Mouse (Mus musculus) liver, embryonic 13.5 days (tissue): ENCODE results near the gene Tlr13. TPM values are rescaled to one million over a fixed set of nuclear protein-coding genes. Genes with fewer than 3 reads are reported as not detected.
"Not testable (repeated sequence)": the region's sequence is repeated elsewhere in the genome, so short reads cannot be mapped to it uniquely, and the experiment has no call there.

ENCODE experiments used
- ATAC-seq: fragments of 200-750 bp; cut with Nextera tagmentation; 2 replicates; pipeline ENCODE4 v1.8.0; 2017; ENCODE audit warnings: low read depth, mild to moderate bottlenecking, moderate number of reproducible peaks, moderate library complexity
- DNase-seq: peaks from one replicate; pipeline ENCODE4 v3.0.0; 2022
- H3K27ac ChIP-seq: fragments of 300-500 bp; sonication (generic); 2 replicates; pipeline ENCODE4 v1.5.1; 2015; ENCODE audit warnings: moderate library complexity, mild to moderate bottlenecking, inconsistent platforms
- H3K27me3 ChIP-seq: fragments of 300-500 bp; sonication (generic); 2 replicates; pipeline ENCODE4 v1.6.1; 2015; ENCODE audit warnings: mild to moderate bottlenecking, inconsistent platforms
- H3K36me3 ChIP-seq: fragments of 300-500 bp; sonication (generic); 2 replicates; pipeline ENCODE4 v1.6.1; 2015; ENCODE audit warnings: mild to moderate bottlenecking, inconsistent platforms
- H3K4me1 ChIP-seq: fragments of 300-500 bp; sonication (generic); replicated peaks from 2 replicates; pipeline ENCODE4 v1.6.1; 2015; ENCODE audit warnings: inconsistent platforms
- H3K4me2 ChIP-seq: fragments of 300-500 bp; sonication (generic); 2 replicates; pipeline ENCODE4 v1.6.1; 2015; ENCODE audit warnings: inconsistent platforms, mild to moderate bottlenecking, moderate library complexity
- H3K4me3 ChIP-seq: fragments of 300-500 bp; sonication (generic); replicated peaks from 2 replicates; pipeline ENCODE4 v1.5.1; 2015; ENCODE audit warnings: mild to moderate bottlenecking, inconsistent platforms
- H3K9ac ChIP-seq: fragments of 300-500 bp; sonication (generic); 2 replicates; pipeline ENCODE4 v1.6.1; 2015; ENCODE audit warnings: mild to moderate bottlenecking, inconsistent platforms
- H3K9me3 ChIP-seq: fragments of 300-500 bp; sonication (generic); replicated peaks from 2 replicates; pipeline ENCODE4 v1.6.1; 2016; ENCODE audit warnings: inconsistent platforms
- WGBS: fragments of 180-500 bp; shearing (Covaris S2); methylation state at CpG from one replicate; pipeline ENCODE4 v1.1.7; 2015; ENCODE audit not compliant: insufficient replicate concordance; 5-methylcytosine and 5-hydroxymethylcytosine counted together
- polyA plus RNA-seq: library from polyadenylated mRNA; unstranded; fragments of >200 nt; fragmentation: Nextera tagmentation; extraction: Ambion mirVana; gene quantifications from 2 replicates; pipeline ENCODE4 v1.2.1, GENCODE M21; 2015

Tlr13 gene
- polyA plus RNA-seq, 1 experiment from 2014 or later = 0.43 TPM

DNA sequence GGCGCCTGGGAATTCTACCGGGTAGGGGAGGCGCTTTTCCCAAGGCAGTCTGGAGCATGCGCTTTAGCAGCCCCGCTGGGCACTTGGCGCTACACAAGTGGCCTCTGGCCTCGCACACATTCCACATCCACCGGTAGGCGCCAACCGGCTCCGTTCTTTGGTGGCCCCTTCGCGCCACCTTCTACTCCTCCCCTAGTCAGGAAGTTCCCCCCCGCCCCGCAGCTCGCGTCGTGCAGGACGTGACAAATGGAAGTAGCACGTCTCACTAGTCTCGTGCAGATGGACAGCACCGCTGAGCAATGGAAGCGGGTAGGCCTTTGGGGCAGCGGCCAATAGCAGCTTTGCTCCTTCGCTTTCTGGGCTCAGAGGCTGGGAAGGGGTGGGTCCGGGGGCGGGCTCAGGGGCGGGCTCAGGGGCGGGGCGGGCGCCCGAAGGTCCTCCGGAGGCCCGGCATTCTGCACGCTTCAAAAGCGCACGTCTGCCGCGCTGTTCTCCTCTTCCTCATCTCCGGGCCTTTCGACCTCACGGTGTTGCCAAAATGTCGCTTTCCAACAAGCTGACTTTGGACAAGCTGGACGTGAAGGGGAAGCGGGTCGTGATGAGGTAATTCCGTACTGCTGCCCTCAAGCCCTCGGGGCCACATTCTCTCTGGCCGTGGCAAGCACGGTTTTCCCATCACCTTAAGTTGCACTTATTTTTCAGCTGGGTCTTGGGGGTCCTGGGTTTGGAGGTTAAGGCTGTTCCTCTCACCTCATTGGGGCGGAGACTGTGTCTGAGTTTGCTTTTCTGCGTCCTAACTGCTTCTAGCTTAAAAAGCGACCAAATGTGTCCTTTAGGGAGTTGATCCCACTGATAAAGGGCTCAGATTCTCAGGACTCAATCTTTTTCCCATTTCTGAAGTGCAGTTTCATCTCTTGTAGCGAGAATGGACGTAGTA is 44.0 kb downstream of the Tlr13 start, which contains the start of gene Pgk1:
Gene Pgk1 (plus strand): TSS at position 388 of the 937 bp plus-strand sequence.
- Histone ChIP-seq H3K9me3 (no peaks in the 10 kb centered on the region), H3K36me3 (no peaks in the 10 kb centered on the region)
- WGBS = 10% methylated on average over 51 of the region's 55 CpGs

GRCm38 (mm10) chrX:106187737-106188136 is 44.7 kb downstream of the Tlr13 start:
- ATAC-seq (no peak), DNase-seq (peak; percentile 52)
- no peaks in the 10 kb centered on the region for H3K27me3 ChIP-seq
- no peaks in the 10 kb centered on the region for H3K9me3 ChIP-seq
- H3K27ac ChIP-seq = peak overlapping the region; percentile 63
- 16% methylated on average over 12 of the region's 12 CpGs for WGBS
- peak overlapping the region; percentile 70 for H3K9ac ChIP-seq
- peak overlapping the region; percentile 66 for H3K4me3 ChIP-seq
- H3K36me3 ChIP-seq = no peaks in the 10 kb centered on the region
- H3K4me2 ChIP-seq = peak overlapping the region; percentile 73
- H3K4me1 ChIP-seq = peaks cover 29% of the 10 kb centered on the region

More for the DNA sequence above, 44.0 kb downstream of the Tlr13 start, which contains the start of gene Pgk1:
- Histone ChIP-seq H3K9ac (peak within 1 kb of the TSS; percentile 70), H3K4me3 (peak within 1 kb of the TSS; percentile 66), H3K27ac (peak within 1 kb of the TSS; percentile 79), H3K4me2 (peak within 1 kb of the TSS; percentile 73), H3K4me1 (peaks cover 29% of the 10 kb centered on the region), H3K27me3 (no peaks in the 10 kb centered on the region)
- DNase-seq = peak; percentile 90
- peak; percentile 97 for ATAC-seq

DNA sequence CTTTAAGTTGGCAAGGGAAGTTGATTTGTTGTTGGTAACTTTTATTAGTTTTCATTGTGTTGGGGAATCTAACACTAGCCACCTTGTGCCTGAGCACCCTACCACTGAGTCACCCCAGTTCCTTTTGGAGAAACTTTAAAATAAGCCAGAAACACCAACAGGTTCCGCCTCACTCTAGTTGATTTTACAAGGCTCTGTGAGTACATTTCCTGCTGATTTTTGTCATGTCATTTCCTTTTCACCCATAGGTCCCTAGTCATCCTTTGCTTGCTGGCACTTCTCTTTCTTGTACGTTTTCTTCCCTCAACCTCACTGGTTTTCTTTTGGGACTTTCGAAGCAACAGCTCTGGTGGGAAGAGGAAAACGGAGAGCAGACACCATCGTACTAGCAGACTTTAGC is 46.4 kb downstream of the Tlr13 start:
- no peaks in the 10 kb centered on the region for H3K9me3 ChIP-seq
- H3K4me3 ChIP-seq = peak overlapping the region; percentile 66
- ATAC-seq (no peak), DNase-seq (no peak)
- no peaks in the 10 kb centered on the region for H3K27me3 ChIP-seq
- H3K4me1 ChIP-seq = peaks cover 29% of the 10 kb centered on the region
- WGBS = 34% methylated on average over 5 of the region's 5 CpGs
- 0 out of 2 replicates have a peak overlapping the region, but pooled peaks have one; percentile 70 for H3K9ac ChIP-seq
- peak overlapping the region; percentile 10; the same call in 1 of the 2 replicates for H3K27ac ChIP-seq
- H3K4me2 ChIP-seq = peak overlapping the region; percentile 73
- peaks cover 6% of the 10 kb centered on the region for H3K36me3 ChIP-seq

DNA sequence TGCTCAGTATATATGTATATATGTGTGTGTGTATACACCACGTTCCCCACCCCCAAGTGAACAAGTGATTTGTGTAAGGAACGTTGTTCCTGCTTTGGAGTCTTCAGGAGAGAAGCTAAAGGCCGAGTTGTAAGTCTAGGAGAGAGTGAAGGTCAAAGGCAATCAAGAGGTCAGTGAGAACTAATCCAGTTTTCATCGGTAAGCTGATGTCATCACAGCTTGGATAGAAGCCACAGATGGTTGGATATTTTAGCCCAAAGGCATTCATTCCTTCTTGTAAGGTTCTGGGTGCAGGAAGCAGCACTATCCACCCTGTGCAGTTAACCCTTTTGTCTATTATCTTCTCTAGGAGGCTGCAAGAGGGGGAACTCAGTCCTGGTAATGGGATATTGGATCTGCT is 47.1 kb downstream of the Tlr13 start:
- DNase-seq (no peak), ATAC-seq (no peak)
- Histone ChIP-seq H3K4me2 (peak overlapping the region; percentile 73), H3K4me1 (peaks cover 29% of the 10 kb centered on the region), H3K9ac (no peak overlapping the region), H3K27ac (no peak overlapping the region), H3K9me3 (no peaks in the 10 kb centered on the region), H3K36me3 (peaks cover 10% of the 10 kb centered on the region), H3K27me3 (no peaks in the 10 kb centered on the region), H3K4me3 (no peak overlapping the region)
- WGBS = 43% methylated on average over 4 of the region's 4 CpGs

DNA sequence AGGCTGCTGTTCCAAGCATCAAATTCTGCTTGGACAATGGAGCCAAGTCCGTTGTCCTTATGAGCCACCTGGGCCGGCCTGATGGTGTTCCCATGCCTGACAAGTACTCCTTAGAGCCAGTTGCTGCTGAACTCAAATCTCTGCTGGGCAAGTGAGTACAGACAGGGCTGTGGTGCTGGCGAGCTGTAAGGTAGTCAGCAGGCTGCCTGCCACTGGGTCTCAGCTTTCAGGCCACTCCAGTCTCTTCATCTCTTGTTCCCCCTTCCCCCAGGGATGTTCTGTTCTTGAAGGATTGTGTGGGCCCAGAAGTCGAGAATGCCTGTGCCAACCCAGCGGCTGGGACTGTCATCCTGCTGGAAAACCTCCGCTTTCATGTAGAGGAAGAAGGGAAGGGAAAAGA is 51.4 kb downstream of the Tlr13 start:
- not testable (repeated sequence) for DNase-seq, H3K9me3 ChIP-seq, H3K4me3 ChIP-seq, H3K27ac ChIP-seq, H3K27me3 ChIP-seq, H3K9ac ChIP-seq, ATAC-seq, H3K4me2 ChIP-seq
- Histone ChIP-seq H3K4me1 (peaks cover 10% of the 10 kb centered on the region), H3K36me3 (peaks cover 35% of the 10 kb centered on the region)
- 80% methylated on average over 6 of the region's 6 CpGs for WGBS

- H3K27ac ChIP-seq = no peak overlapping the region
- WGBS = 48% methylated on average over 5 of the region's 5 CpGs
- no peak overlapping the region for H3K4me2 ChIP-seq
- no peaks in the 10 kb centered on the region for H3K4me1 ChIP-seq
- no peak for ATAC-seq
- peaks cover 57% of the 10 kb centered on the region for H3K36me3 ChIP-seq
- no peak overlapping the region for H3K9ac ChIP-seq
- no peak for DNase-seq
- no peaks in the 10 kb centered on the region for H3K9me3 ChIP-seq
- no peaks in the 10 kb centered on the region for H3K27me3 ChIP-seq
- no peak overlapping the region for H3K4me3 ChIP-seq
Observed at GRCm38 (mm10) chrX:106197308-106197707, 54.3 kb downstream of the Tlr13 start.

DNA sequence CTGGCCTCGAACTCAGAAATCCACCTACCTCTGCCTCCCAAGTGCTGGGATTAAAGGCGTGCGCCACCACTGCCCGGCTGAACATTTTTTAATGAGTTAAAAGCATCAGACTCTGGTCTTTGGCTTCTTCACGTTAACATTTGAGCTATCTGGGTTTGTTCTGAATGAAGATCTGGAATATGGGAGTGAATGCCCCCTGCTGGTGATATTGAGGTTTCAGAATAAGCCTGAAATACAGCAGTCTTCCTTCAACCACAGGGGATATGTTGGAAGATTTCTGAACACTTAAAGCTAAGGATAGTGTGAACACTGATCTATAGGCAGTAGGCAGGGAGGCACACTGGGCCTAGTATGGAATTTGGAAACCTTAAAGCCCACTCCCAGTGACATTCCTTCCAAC is 55.9 kb downstream of the Tlr13 start:
- Histone ChIP-seq H3K9me3 (no peaks in the 10 kb centered on the region), H3K4me1 (no peaks in the 10 kb centered on the region), H3K9ac (no peak overlapping the region), H3K27ac (no peak overlapping the region), H3K4me3 (no peak overlapping the region), H3K4me2 (no peak overlapping the region), H3K27me3 (no peaks in the 10 kb centered on the region), H3K36me3 (peaks cover 56% of the 10 kb centered on the region)
- DNase-seq (no peak), ATAC-seq (no peak)
- 75% methylated on average over 5 of the region's 5 CpGs for WGBS

GRCm38 (mm10) chrX:106209100-106209499 is 66.1 kb downstream of the Tlr13 start:
- H3K9ac ChIP-seq = no peak overlapping the region
- no peaks in the 10 kb centered on the region for H3K36me3 ChIP-seq
- H3K27ac ChIP-seq = no peak overlapping the region
- H3K9me3 ChIP-seq = no peaks in the 10 kb centered on the region
- DNase-seq (no peak), ATAC-seq (no peak)
- WGBS = 56% methylated on average over 2 of the region's 2 CpGs
- H3K4me3 ChIP-seq = no peak overlapping the region
- H3K4me1 ChIP-seq = no peaks in the 10 kb centered on the region
- no peaks in the 10 kb centered on the region for H3K27me3 ChIP-seq
- no peak overlapping the region for H3K4me2 ChIP-seq

Other genes starting within 250 kb of the Tlr13 start
- gene Atrx, start 213.8 kb upstream of the Tlr13 start, polyA plus RNA-seq = 51.5 and 62.0 TPM in 2 replicates
- 30.9 and 41.9 TPM in 2 replicates for gene Magt1, start 131.3 kb upstream of the Tlr13 start, polyA plus RNA-seq
- 303 and 349 TPM in 2 replicates for gene Cox7b, start 127.5 kb upstream of the Tlr13 start, polyA plus RNA-seq
- gene Atp7a, start 115.9 kb upstream of the Tlr13 start, polyA plus RNA-seq = 6.7 and 8.5 TPM in 2 replicates
- gene Pgk1, start 43.9 kb downstream of the Tlr13 start, polyA plus RNA-seq = 172 and 182 TPM in 2 replicates
- 6.9 and 8.3 TPM in 2 replicates for gene Taf9b, start 78.0 kb downstream of the Tlr13 start, polyA plus RNA-seq
- not detected in 2 replicates for gene Fnd3c2, start 112.2 kb downstream of the Tlr13 start, polyA plus RNA-seq